Mouse (Mus musculus): Measurements from ENCODE around the gene Nisch. TPM values are rescaled to one million over a fixed set of nuclear protein-coding genes. Genes with fewer than 3 reads are reported as not detected.

Gene Nisch
- polyA plus RNA-seq, 1 experiment from 2014 or later, result 197 TPM

- H3K4me2 ChIP-seq (ENCODE audit: low read length), result no peak overlapping the region
- 92% methylated on average over 11 of the region's 11 CpGs for WGBS
- no peak for TF ChIP-seq CTCF (IDR thresholded peaks at IDR 0.05; ENCODE audit: low read depth)
- no peaks in the 10 kb centered on the region for H3K27me3 ChIP-seq (ENCODE audit: insufficient read depth, low read length)
- no peaks in the 10 kb centered on the region for H3K9me3 ChIP-seq (replicated peaks; ENCODE audit: low read length)
- H3K27ac ChIP-seq, result no peak overlapping the region
- no peak overlapping the region for H3K4me3 ChIP-seq (replicated peaks; ENCODE audit: low read depth, low read length)
- no peak for ATAC-seq (replicated peaks; ENCODE audit: low FRiP score, low read depth)
- peaks cover 8% of the 10 kb centered on the region; the same call in 1 of the 2 replicates for H3K4me1 ChIP-seq (replicated peaks; ENCODE audit: insufficient read depth, low read length)
- H3K36me3 ChIP-seq (ENCODE audit: insufficient read depth, low read length), result peaks cover 56% of the 10 kb centered on the region
- DNase-seq (ENCODE audit: low spot score), result no peak
- no peak overlapping the region for H3K9ac ChIP-seq (ENCODE audit: low read depth, low read length)
These were observed 45.4 kb downstream of the Nisch start for GRCm38 (mm10) chr14:31171386-31171785.

- Histone ChIP-seq H3K36me3 (ENCODE audit: insufficient read depth, low read length) (peaks cover 52% of the 10 kb centered on the region), H3K9me3 (replicated peaks; ENCODE audit: low read length) (no peaks in the 10 kb centered on the region), H3K4me2 (ENCODE audit: low read length) (no peak overlapping the region), H3K9ac (ENCODE audit: low read depth, low read length) (no peak overlapping the region), H3K4me1 (replicated peaks; ENCODE audit: insufficient read depth, low read length) (peaks cover 11% of the 10 kb centered on the region; the same call in 1 of the 2 replicates), H3K27me3 (ENCODE audit: insufficient read depth, low read length) (no peaks in the 10 kb centered on the region), H3K4me3 (replicated peaks; ENCODE audit: low read depth, low read length) (no peak overlapping the region), H3K27ac (no peak overlapping the region)
- no peak for TF ChIP-seq CTCF (IDR thresholded peaks at IDR 0.05; ENCODE audit: low read depth)
- 81% methylated on average over 13 of the region's 13 CpGs for WGBS
- DNase-seq (ENCODE audit: low spot score) (no peak), ATAC-seq (replicated peaks; ENCODE audit: low FRiP score, low read depth) (no peak)
These were observed 45.8 kb downstream of the Nisch start for GRCm38 (mm10) chr14:31170963-31171362.

GRCm38 (mm10) chr14:31169508-31169907 lies 47.2 kb downstream of the Nisch start:
- H3K36me3 ChIP-seq (ENCODE audit: insufficient read depth, low read length), result peaks cover 38% of the 10 kb centered on the region
- no peak overlapping the region for H3K4me2 ChIP-seq (ENCODE audit: low read length)
- no peak overlapping the region for H3K27ac ChIP-seq
- H3K9me3 ChIP-seq (replicated peaks; ENCODE audit: low read length), result no peaks in the 10 kb centered on the region
- TF ChIP-seq CTCF (IDR thresholded peaks at IDR 0.05; ENCODE audit: low read depth), result no peak
- H3K4me3 ChIP-seq (replicated peaks; ENCODE audit: low read depth, low read length), result no peak overlapping the region
- WGBS, result 72% methylated on average over 6 of the region's 6 CpGs
- DNase-seq (ENCODE audit: low spot score) (no peak), ATAC-seq (replicated peaks; ENCODE audit: low FRiP score, low read depth) (no peak)
- H3K4me1 ChIP-seq (replicated peaks; ENCODE audit: insufficient read depth, low read length), result peaks cover 13% of the 10 kb centered on the region; the same call in 1 of the 2 replicates
- H3K27me3 ChIP-seq (ENCODE audit: insufficient read depth, low read length), result no peaks in the 10 kb centered on the region
- H3K9ac ChIP-seq (ENCODE audit: low read depth, low read length), result no peak overlapping the region

GRCm38 (mm10) chr14:31168425-31168824 lies 48.3 kb downstream of the Nisch start, which contains the start of gene Stab1:
Gene Stab1, minus strand, starts transcription at chr14:31168641.
- peak within 1 kb of the TSS; percentile 14; the same call in 1 of the 2 replicates for H3K9ac ChIP-seq (ENCODE audit: low read depth, low read length)
- peaks cover 13% of the 10 kb centered on the region; the same call in 1 of the 2 replicates for H3K4me1 ChIP-seq (replicated peaks; ENCODE audit: insufficient read depth, low read length)
- peak within 1 kb of the TSS; percentile 40 for H3K4me2 ChIP-seq (ENCODE audit: low read length)
- H3K36me3 ChIP-seq (ENCODE audit: insufficient read depth, low read length), result peaks cover 27% of the 10 kb centered on the region
- no peaks in the 10 kb centered on the region for H3K27me3 ChIP-seq (ENCODE audit: insufficient read depth, low read length)
- H3K9me3 ChIP-seq (replicated peaks; ENCODE audit: low read length), result no peaks in the 10 kb centered on the region
- ATAC-seq (replicated peaks; ENCODE audit: low FRiP score, low read depth) (no peak), DNase-seq (ENCODE audit: low spot score) (peak; percentile 62)
- peak within 1 kb of the TSS; percentile 26 for H3K4me3 ChIP-seq (replicated peaks; ENCODE audit: low read depth, low read length)
- no peak for TF ChIP-seq CTCF (IDR thresholded peaks at IDR 0.05; ENCODE audit: low read depth)
- 18% methylated on average over 10 of the region's 10 CpGs for WGBS
- peak within 1 kb of the TSS; percentile 62 for H3K27ac ChIP-seq

- DNase-seq (ENCODE audit: low spot score), result no peak
- peak overlapping the region; percentile 44; the same call in 1 of the 2 replicates for H3K27ac ChIP-seq
- ATAC-seq (replicated peaks; ENCODE audit: low FRiP score, low read depth), result no peak
- no peak for TF ChIP-seq CTCF (IDR thresholded peaks at IDR 0.05; ENCODE audit: low read depth)
- H3K36me3 ChIP-seq (ENCODE audit: insufficient read depth, low read length), result peaks cover 11% of the 10 kb centered on the region
- no peaks in the 10 kb centered on the region for H3K9me3 ChIP-seq (replicated peaks; ENCODE audit: low read length)
- H3K27me3 ChIP-seq (ENCODE audit: insufficient read depth, low read length), result no peaks in the 10 kb centered on the region
- H3K4me3 ChIP-seq (replicated peaks; ENCODE audit: low read depth, low read length), result peak overlapping the region; percentile 26
- H3K4me2 ChIP-seq (ENCODE audit: low read length), result peak overlapping the region; percentile 40
- 33% methylated on average over 9 of the region's 9 CpGs for WGBS
- peak overlapping the region; percentile 10; the same call in 1 of the 2 replicates for H3K9ac ChIP-seq (ENCODE audit: low read depth, low read length)
- H3K4me1 ChIP-seq (replicated peaks; ENCODE audit: insufficient read depth, low read length), result peaks cover 13% of the 10 kb centered on the region; the same call in 1 of the 2 replicates
These were observed 49.9 kb downstream of the Nisch start for GRCm38 (mm10) chr14:31166827-31167226.

- peaks cover 4% of the 10 kb centered on the region for H3K36me3 ChIP-seq (ENCODE audit: insufficient read depth, low read length)
- H3K27me3 ChIP-seq (ENCODE audit: insufficient read depth, low read length), result no peaks in the 10 kb centered on the region
- H3K4me2 ChIP-seq (ENCODE audit: low read length), result peak overlapping the region; percentile 40
- no peaks in the 10 kb centered on the region for H3K9me3 ChIP-seq (replicated peaks; ENCODE audit: low read length)
- H3K4me1 ChIP-seq (replicated peaks; ENCODE audit: insufficient read depth, low read length), result peaks cover 13% of the 10 kb centered on the region; the same call in 1 of the 2 replicates
- H3K27ac ChIP-seq, result peak overlapping the region; percentile 44; the same call in 1 of the 2 replicates
- WGBS, result 25% methylated on average over 10 of the region's 10 CpGs
- no peak for TF ChIP-seq CTCF (IDR thresholded peaks at IDR 0.05; ENCODE audit: low read depth)
- H3K9ac ChIP-seq (ENCODE audit: low read depth, low read length), result no peak overlapping the region
- ATAC-seq (replicated peaks; ENCODE audit: low FRiP score, low read depth), result peak; percentile 26; the same call in 1 of the 2 replicates
- DNase-seq (ENCODE audit: low spot score), result peak; percentile 56
- H3K4me3 ChIP-seq (replicated peaks; ENCODE audit: low read depth, low read length), result no peak overlapping the region
These were observed 50.6 kb downstream of the Nisch start for GRCm38 (mm10) chr14:31165991-31166630.
